Mouse (Mus musculus) CH12.LX (cell line): ENCODE measurements around the gene Gm20538. TPM values are rescaled to one million over a fixed set of nuclear protein-coding genes. Genes with fewer than 3 reads are reported as not detected.

ENCODE experiments used
- DNase-seq: peaks from one replicate; pipeline ENCODE4 v3.0.0-alpha.2; 2013; ENCODE audit errors: extremely low read depth
- H3K27ac ChIP-seq: 2 replicates; pipeline ENCODE4 v1.5.1; 2012; ENCODE audit warnings: low read depth, mild to moderate bottlenecking, control low read depth, moderate library complexity; ENCODE audit not compliant: insufficient read depth
- H3K27me3 ChIP-seq: replicated peaks from 2 replicates; pipeline ENCODE3; 2012; ENCODE audit warnings: inconsistent platforms
- H3K36me3 ChIP-seq, 2 experiments: replicated peaks in 1 of 2; 2 replicates each; pipeline versions ENCODE3 to v1.6.1; 2012; ENCODE audit warnings: inconsistent platforms in 1 of 2, low read length in 1 of 2, mild to moderate bottlenecking in 1 of 2, mixed read lengths in 1 of 2, moderate library complexity in 1 of 2; ENCODE audit not compliant: control insufficient read depth in 1 of 2, insufficient read depth in 1 of 2
- H3K4me1 ChIP-seq, 2 experiments: 2 replicates each; pipeline ENCODE4 v1.6.1; 2012; ENCODE audit warnings: inconsistent platforms in 1 of 2, moderate library complexity in 1 of 2; ENCODE audit not compliant: insufficient read depth in 2 of 2, control insufficient read depth in 1 of 2
- H3K4me2 ChIP-seq: 2 replicates; pipeline ENCODE4 v1.6.1; 2012; ENCODE audit warnings: low read depth, mild to moderate bottlenecking, control low read depth; ENCODE audit not compliant: poor library complexity, insufficient read depth, severe bottlenecking
- H3K4me3 ChIP-seq, 3 experiments: fragments of 150-350 bp in 1 of 3; sonication (generic) in 1 of 3; replicated peaks in 1 of 3; 2 replicates each; pipeline versions ENCODE3 to v1.5.1; 2011 to 2012; ENCODE audit warnings: low read depth in 2 of 3, low read length in 2 of 3, mild to moderate bottlenecking in 2 of 3, moderate library complexity in 2 of 3, control low read depth in 1 of 3, improper control_type of control experiment in 1 of 3, inconsistent platforms in 1 of 3, mixed read lengths in 1 of 3; ENCODE audit not compliant: poor library complexity in 1 of 3
- H3K79me2 ChIP-seq: replicated peaks from 2 replicates; pipeline ENCODE4 v1.6.1; 2012; ENCODE audit warnings: mild to moderate bottlenecking, moderate library complexity; ENCODE audit not compliant: control insufficient read depth, poor library complexity, insufficient read depth, severe bottlenecking; ENCODE audit errors: extremely low read depth
- H3K9ac ChIP-seq: 2 replicates; pipeline ENCODE4 v1.6.1; 2012; ENCODE audit warnings: low read depth, mild to moderate bottlenecking, control low read depth, moderate library complexity; ENCODE audit not compliant: insufficient read depth
- H3K9me3 ChIP-seq: replicated peaks from 2 replicates; pipeline ENCODE3; 2012; ENCODE audit warnings: low read length, inconsistent platforms, mixed read lengths
- BHLHE40 ChIP-seq: IDR thresholded peaks from 2 replicates; pipeline ENCODE4 v1.6.1; 2011; ENCODE audit warnings: mild to moderate bottlenecking, low read depth, low read length, improper control_type of control experiment
- CHD1 ChIP-seq: IDR thresholded peaks from 2 replicates; pipeline ENCODE4 v1.6.1; 2012; ENCODE audit warnings: low read depth, low read length, improper control_type of control experiment, inconsistent platforms
- CHD2 ChIP-seq: IDR thresholded peaks from 2 replicates; pipeline ENCODE4 v1.6.1; 2011; ENCODE audit warnings: low read length, improper control_type of control experiment
- CTCF ChIP-seq, 2 experiments: IDR thresholded peaks in 1 of 2; conservative IDR thresholded peaks in 1 of 2; 2 replicates each; pipeline ENCODE4 v1.5.1; 2011 to 2012; ENCODE audit warnings: low read depth in 2 of 2, low read length in 2 of 2, improper control_type of control experiment in 1 of 2, inconsistent platforms in 1 of 2, mild to moderate bottlenecking in 1 of 2, moderate library complexity in 1 of 2
- E2F4 ChIP-seq: IDR thresholded peaks from 2 replicates; pipeline ENCODE4 v1.6.1; 2011; ENCODE audit warnings: low read depth, low read length, improper control_type of control experiment; ENCODE audit not compliant: insufficient replicate concordance
- ELF1 ChIP-seq: IDR thresholded peaks from 2 replicates; pipeline ENCODE4 v1.6.1; 2014; ENCODE audit warnings: low read depth, mild to moderate bottlenecking, inconsistent platforms, low read length, improper control_type of control experiment
- EP300 ChIP-seq: IDR thresholded peaks from 2 replicates; pipeline ENCODE4 v1.6.1; 2011; ENCODE audit warnings: low read length, improper control_type of control experiment
- ETS1 ChIP-seq: conservative IDR thresholded peaks from 2 replicates; pipeline ENCODE4 v1.6.1; 2012; ENCODE audit warnings: low read depth, mild to moderate bottlenecking, inconsistent platforms, low read length, improper control_type of control experiment, moderate library complexity
- GABPA ChIP-seq: IDR thresholded peaks from 2 replicates; pipeline ENCODE4 v1.6.1; 2012; ENCODE audit warnings: low read depth, low read length, improper control_type of control experiment, inconsistent platforms; ENCODE audit not compliant: insufficient replicate concordance
- HCFC1 ChIP-seq: IDR thresholded peaks from 2 replicates; pipeline ENCODE4 v1.6.1; 2012; ENCODE audit warnings: low read depth, mild to moderate bottlenecking, inconsistent platforms, low read length, improper control_type of control experiment
- IRF4 ChIP-seq: IDR thresholded peaks from 2 replicates; pipeline ENCODE4 v1.6.1; 2014; ENCODE audit warnings: low read depth, mild to moderate bottlenecking, inconsistent platforms, low read length, improper control_type of control experiment
- JUN ChIP-seq: IDR thresholded peaks from 2 replicates; pipeline ENCODE4 v1.6.1; 2011; ENCODE audit warnings: low read depth, mild to moderate bottlenecking, low read length, improper control_type of control experiment, moderate library complexity; ENCODE audit not compliant: insufficient read depth
- MAFK ChIP-seq: IDR thresholded peaks from 2 replicates; pipeline ENCODE4 v1.6.1; 2011; ENCODE audit warnings: low read length, improper control_type of control experiment; ENCODE audit not compliant: insufficient replicate concordance
- MAX ChIP-seq: IDR thresholded peaks from 2 replicates; pipeline ENCODE4 v1.6.1; 2011; ENCODE audit warnings: low read length, improper control_type of control experiment
- MAZ ChIP-seq: IDR thresholded peaks from 2 replicates; pipeline ENCODE4 v1.6.1; 2012; ENCODE audit warnings: low read depth, mild to moderate bottlenecking, inconsistent platforms, low read length, improper control_type of control experiment, moderate library complexity
- MXI1 ChIP-seq: IDR thresholded peaks from 2 replicates; pipeline ENCODE4 v1.6.1; 2011; ENCODE audit warnings: mild to moderate bottlenecking, low read depth, low read length, improper control_type of control experiment
- NELFE ChIP-seq: IDR thresholded peaks from 2 replicates; pipeline ENCODE4 v1.6.1; 2011; ENCODE audit warnings: low read depth, low read length, improper control_type of control experiment
- NRF1 ChIP-seq: IDR thresholded peaks from 2 replicates; pipeline ENCODE4 v1.6.1; 2014; ENCODE audit warnings: low read depth, mild to moderate bottlenecking, inconsistent platforms, low read length, improper control_type of control experiment, moderate library complexity
- POLR2A ChIP-seq: IDR thresholded peaks from 2 replicates; pipeline ENCODE4 v1.6.1; 2011; ENCODE audit warnings: low read depth, mild to moderate bottlenecking, improper control_type of control experiment, low read length
- POLR2AphosphoS2 ChIP-seq: IDR thresholded peaks from 2 replicates; pipeline ENCODE4 v1.6.1; 2011; ENCODE audit warnings: low read depth, low read length, improper control_type of control experiment
- RCOR1 ChIP-seq: conservative IDR thresholded peaks from 2 replicates; pipeline ENCODE4 v1.6.1; 2012; ENCODE audit warnings: low read depth, mild to moderate bottlenecking, inconsistent platforms, low read length, improper control_type of control experiment
- TBP ChIP-seq: conservative IDR thresholded peaks from 2 replicates; pipeline ENCODE4 v1.6.1; 2011; ENCODE audit warnings: low read depth, low read length, improper control_type of control experiment
- ZC3H11A ChIP-seq: IDR thresholded peaks from 2 replicates; pipeline ENCODE4 v1.6.1; 2012; ENCODE audit warnings: low read depth, mild to moderate bottlenecking, inconsistent platforms, low read length, improper control_type of control experiment
- ZKSCAN1 ChIP-seq: IDR thresholded peaks from 2 replicates; pipeline ENCODE4 v1.6.1; 2012; ENCODE audit warnings: low read depth, inconsistent platforms, low read length, improper control_type of control experiment, borderline replicate concordance
- ZNF384 ChIP-seq: IDR thresholded peaks from 2 replicates; pipeline ENCODE4 v1.6.1; 2012; ENCODE audit warnings: low read depth, low read length, improper control_type of control experiment, inconsistent platforms
- dilution Hi-C: fragments of 300-500 bp; cut with MboI; formaldehyde crosslinking; loops from 2 replicates; pipeline ENCODE4 v1.14.3; 2020; ENCODE audit warnings: low sequenced_read_pairs; ENCODE audit not compliant: extremely low pct_unique_long_range_greater_than_20kb, extremely low pct_ligation_motif_present
- in situ Hi-C: fragments of 300-500 bp; cut with MboI; formaldehyde crosslinking; loops from 3 replicates; pipeline ENCODE4 v1.14.3; 2019; ENCODE audit warnings: low sequenced_read_pairs, low pct_ligation_motif_present, low pct_unique_long_range_greater_than_20kb, mixed read lengths
- polyA plus RNA-seq: library from polyadenylated mRNA; unstranded; fragments of >175 nt; gene quantifications from 2 replicates; pipeline ENCODE4 v1.2.1, GENCODE M21; 2012; ENCODE audit warnings: low read depth; ENCODE audit not compliant: insufficient read length
- total RNA-seq, 2 experiments: library from RNA; depleted of rRNA; stranded (reverse); fragments of 300-350 nt in 1 of 2; fragments of >200 nt in 1 of 2; gene quantifications; 2 replicates each; pipeline ENCODE4 v1.2.3; 2012 to 2014

Gene Gm20538
- total and polyA plus RNA-seq, 3 experiments: 1.7 TPM; not detected in 2

DNA sequence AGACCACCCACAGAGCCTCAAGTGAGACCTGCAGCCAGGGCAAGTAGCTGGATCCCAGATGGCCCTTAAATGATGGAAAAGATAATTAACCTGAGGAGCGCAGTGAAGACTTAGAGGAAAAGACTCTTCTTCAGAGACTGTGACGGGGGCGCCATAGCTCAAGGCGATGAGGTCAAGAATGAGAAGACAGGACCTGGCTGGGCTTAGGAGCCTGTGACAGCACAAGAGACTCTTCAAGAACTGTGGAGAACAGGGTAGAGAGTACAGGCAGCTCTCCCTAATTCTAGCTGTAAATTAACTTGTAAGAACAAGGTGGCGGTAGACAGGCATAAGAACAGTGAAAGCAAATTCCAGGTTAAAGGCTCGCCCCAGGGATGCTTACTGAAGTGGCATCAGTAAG is 50.7 kb downstream of the Gm20538 start:
- H3K9ac ChIP-seq: no peak overlapping the region
- H3K4me3 ChIP-seq: no peak overlapping the region
- no peaks in the 10 kb centered on the region for H3K9me3 ChIP-seq
- peaks cover 17 to 53% of the 10 kb centered on the region in 2 experiments for H3K4me1 ChIP-seq
- H3K36me3 ChIP-seq: no peaks in the 10 kb centered on the region
- no peak overlapping the region for H3K4me2 ChIP-seq
- H3K27me3 ChIP-seq: peaks cover 10% of the 10 kb centered on the region
- H3K79me2 ChIP-seq: no peaks in the 10 kb centered on the region
- dilution Hi-C loops: no loop called here
- TF ChIP-seq POLR2AphosphoS2 (no peak), MAX (no peak), NRF1 (no peak), POLR2A (no peak), E2F4 (no peak), IRF4 (no peak), ELF1 (no peak), BHLHE40 (no peak), TBP (no peak), ZC3H11A (no peak), GABPA (no peak), CHD2 (no peak), MAFK (no peak), EP300 (no peak), JUN (no peak), HCFC1 (no peak), NELFE (no peak), RCOR1 (no peak), CTCF (conservative IDR thresholded peaks at IDR 0.05 in 1 of 2, IDR thresholded peaks at IDR 0.05 in 1 of 2; ENCODE audit: low read depth in 2 of 2, low read length in 2 of 2) (no peak)
- TF ChIP-seq, all 38 proteins: peak for 0
- H3K27ac ChIP-seq: no peak overlapping the region
- in situ Hi-C loops: no loop called here
- DNase-seq: no peak

DNA sequence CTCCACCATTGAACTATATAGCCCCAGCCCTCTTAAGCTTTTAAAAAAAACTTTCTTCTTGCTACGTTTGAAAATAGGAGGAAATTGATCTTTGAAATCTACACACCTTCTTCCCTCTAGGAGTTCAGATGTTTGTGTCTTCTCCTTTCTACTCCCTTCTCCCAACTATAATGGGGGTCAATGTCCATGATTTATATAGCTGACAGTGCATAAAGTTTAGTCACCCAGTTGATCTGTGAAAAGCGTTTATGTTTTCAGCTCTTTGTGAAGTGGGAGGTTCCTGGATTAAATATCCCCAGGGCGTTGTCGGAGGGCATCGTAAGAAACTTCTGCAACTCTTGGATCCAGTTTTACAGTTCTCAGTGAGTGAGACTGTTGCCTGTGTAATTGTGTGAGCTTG is 52.4 kb downstream of the Gm20538 start:
- no peaks in the 10 kb centered on the region for H3K36me3 ChIP-seq
- no peak for TF ChIP-seq HCFC1
- no peak for TF ChIP-seq MAFK
- TF ChIP-seq MAZ: no peak
- TF ChIP-seq JUN: no peak
- no peak for TF ChIP-seq ZNF384
- no peak for TF ChIP-seq BHLHE40
- TF ChIP-seq CHD1: no peak
- no peak for TF ChIP-seq MXI1
- TF ChIP-seq EP300: no peak
- no peak for TF ChIP-seq TBP
- TF ChIP-seq POLR2A: no peak
- no peak for TF ChIP-seq ZKSCAN1
- TF ChIP-seq ETS1: no peak
- TF ChIP-seq CHD2: no peak
- no peak for TF ChIP-seq NELFE
- TF ChIP-seq IRF4: no peak
- in situ Hi-C loops: no loop called here
- H3K79me2 ChIP-seq: no peaks in the 10 kb centered on the region
- no peak overlapping the region for H3K9ac ChIP-seq
- H3K9me3 ChIP-seq: no peaks in the 10 kb centered on the region
- peaks cover 15 to 53% of the 10 kb centered on the region in 2 experiments for H3K4me1 ChIP-seq
- dilution Hi-C loops: no loop called here
- no peak overlapping the region for H3K4me2 ChIP-seq
- peaks cover 10% of the 10 kb centered on the region for H3K27me3 ChIP-seq
- H3K4me3 ChIP-seq: no peak overlapping the region
- H3K27ac ChIP-seq: no peak overlapping the region
- no peak for DNase-seq
